Mouse (Mus musculus) limb, embryonic 15.5 days (tissue): ENCODE results near the gene Fbxl2. TPM values are rescaled to one million over a fixed set of nuclear protein-coding genes. Genes with fewer than 3 reads are reported as not detected.

ENCODE experiments used
- ATAC-seq: fragments of 200-750 bp; cut with Nextera tagmentation; 2 replicates; pipeline ENCODE4 v1.8.0; 2017; ENCODE audit warnings: low read depth, moderate TSS enrichment; ENCODE audit not compliant: insufficient number of reproducible peaks, low FRiP score, low TSS enrichment
- H3K27ac ChIP-seq: fragments of 300-500 bp; sonication (generic); 2 replicates; pipeline ENCODE4 v1.5.1; 2015; ENCODE audit warnings: moderate library complexity, mild to moderate bottlenecking, inconsistent platforms
- H3K27me3 ChIP-seq: fragments of 300-500 bp; sonication (generic); 2 replicates; pipeline ENCODE4 v1.6.1; 2015; ENCODE audit warnings: inconsistent platforms
- H3K36me3 ChIP-seq: fragments of 300-500 bp; sonication (generic); 2 replicates; pipeline ENCODE4 v1.6.1; 2015; ENCODE audit warnings: inconsistent platforms
- H3K4me1 ChIP-seq: fragments of 300-500 bp; sonication (generic); 2 replicates; pipeline ENCODE4 v1.6.1; 2015; ENCODE audit warnings: inconsistent platforms
- H3K4me2 ChIP-seq: fragments of 300-500 bp; sonication (generic); 2 replicates; pipeline ENCODE4 v1.6.1; 2015; ENCODE audit warnings: mild to moderate bottlenecking, inconsistent platforms
- H3K4me3 ChIP-seq: fragments of 300-500 bp; sonication (generic); 2 replicates; pipeline ENCODE4 v1.5.1; 2015; ENCODE audit warnings: mild to moderate bottlenecking, inconsistent platforms
- H3K9ac ChIP-seq: fragments of 300-500 bp; sonication (generic); 2 replicates; pipeline ENCODE4 v1.6.1; 2015; ENCODE audit warnings: inconsistent platforms
- H3K9me3 ChIP-seq: fragments of 300-500 bp; sonication (generic); 2 replicates; pipeline ENCODE4 v1.6.1; 2016; ENCODE audit warnings: inconsistent platforms
- WGBS: fragments of 180-500 bp; shearing (Covaris S2); methylation state at CpG from one replicate; pipeline ENCODE4 v1.1.7; 2015; 5-methylcytosine and 5-hydroxymethylcytosine counted together
- polyA plus RNA-seq: library from polyadenylated mRNA; unstranded; fragments of >200 nt; fragmentation: Nextera tagmentation; extraction: Ambion mirVana; gene quantifications from 2 replicates; pipeline ENCODE4 v1.2.1, GENCODE M21; 2015

Gene Fbxl2
- polyA plus RNA-seq, 1 experiment from 2014 or later = 4.1 TPM

DNA sequence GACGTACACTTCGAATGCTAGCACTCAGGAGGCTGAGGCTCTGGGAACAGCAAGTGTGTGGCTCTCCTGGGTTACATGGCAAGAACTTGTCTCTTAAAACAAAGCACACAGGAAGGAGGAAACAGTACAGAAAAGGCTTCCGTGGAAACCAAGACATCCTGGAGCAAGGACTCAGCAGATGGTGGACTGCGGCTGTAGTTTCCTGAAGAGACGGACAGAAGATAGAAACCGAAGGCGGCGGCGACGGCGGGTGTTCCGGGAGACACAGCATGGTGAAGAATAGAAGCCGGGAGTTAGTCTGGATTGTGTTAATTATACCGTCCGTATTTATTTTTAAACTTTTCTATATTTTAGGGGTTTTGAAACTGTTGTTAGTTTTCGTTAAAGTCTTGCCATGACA lies 4.8 kb upstream of the Fbxl2 start:
- no peak for ATAC-seq
- 86% methylated on average over 16 of the region's 16 CpGs for WGBS

DNA sequence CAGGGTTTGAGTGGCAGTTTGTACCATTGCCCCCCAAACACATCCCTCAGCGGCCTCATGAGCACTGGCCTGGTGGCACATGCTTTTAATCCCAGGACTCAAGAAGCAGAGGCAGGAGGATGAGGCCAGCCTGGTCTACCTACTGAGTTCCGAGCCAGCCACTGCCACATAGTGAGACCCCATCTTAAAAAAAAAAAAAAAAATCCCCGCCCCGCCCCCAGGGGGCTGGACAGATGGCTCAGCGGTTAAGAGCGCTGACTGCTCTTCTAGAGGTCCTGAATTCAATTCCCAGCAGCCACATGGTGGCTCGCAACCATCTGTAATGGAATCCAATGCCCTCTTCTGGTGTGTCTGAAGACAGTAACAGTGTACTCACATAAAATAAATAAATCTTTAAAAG lies 4.1 kb upstream of the Fbxl2 start:
- no peaks in the 10 kb centered on the region for H3K9me3 ChIP-seq
- H3K4me2 ChIP-seq = no peak overlapping the region
- peaks cover 1% of the 10 kb centered on the region; the same call in 1 of the 2 replicates for H3K27me3 ChIP-seq
- no peaks in the 10 kb centered on the region for H3K4me1 ChIP-seq
- H3K4me3 ChIP-seq = no peak overlapping the region
- no peaks in the 10 kb centered on the region for H3K36me3 ChIP-seq
- H3K27ac ChIP-seq = no peak overlapping the region
- ATAC-seq = no peak
- 83% methylated on average over 7 of the region's 7 CpGs for WGBS
- no peak overlapping the region for H3K9ac ChIP-seq

More for the DNA sequence above, 4.8 kb upstream of the Fbxl2 start:
- no peak overlapping the region for H3K27ac ChIP-seq
- no peak overlapping the region for H3K9ac ChIP-seq
- no peaks in the 10 kb centered on the region for H3K4me1 ChIP-seq
- peaks cover 8% of the 10 kb centered on the region for H3K27me3 ChIP-seq
- no peaks in the 10 kb centered on the region for H3K36me3 ChIP-seq
- H3K4me2 ChIP-seq = no peak overlapping the region
- H3K9me3 ChIP-seq = no peaks in the 10 kb centered on the region
- no peak overlapping the region for H3K4me3 ChIP-seq

DNA sequence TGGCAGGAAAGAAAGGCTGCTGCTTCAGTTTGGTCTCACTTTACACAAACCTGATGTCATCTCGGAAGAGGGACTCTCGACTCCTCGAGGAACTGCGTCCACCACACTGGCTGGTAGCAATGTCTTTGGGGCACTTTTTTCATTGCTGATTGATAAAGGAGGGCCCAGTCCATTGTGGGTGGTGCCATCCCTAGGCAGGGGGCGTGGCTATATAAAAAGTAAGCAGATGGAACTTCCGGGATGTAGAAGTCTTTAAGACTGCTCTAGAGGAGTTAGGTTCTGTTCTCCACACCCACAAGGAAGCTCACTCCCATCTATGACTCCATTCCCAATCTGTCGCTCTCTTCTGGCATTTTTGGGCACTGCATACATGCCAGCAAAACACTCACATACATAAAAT lies 685 bp upstream of the Fbxl2 start:
- Histone ChIP-seq H3K4me3 (no peak overlapping the region), H3K36me3 (no peaks in the 10 kb centered on the region), H3K4me1 (peaks cover 7% of the 10 kb centered on the region; the same call in 1 of the 2 replicates), H3K27ac (no peak overlapping the region), H3K27me3 (no peaks in the 10 kb centered on the region), H3K9ac (no peak overlapping the region), H3K9me3 (no peaks in the 10 kb centered on the region), H3K4me2 (no peak overlapping the region)
- ATAC-seq = no peak
- 86% methylated on average over 7 of the region's 7 CpGs for WGBS

DNA sequence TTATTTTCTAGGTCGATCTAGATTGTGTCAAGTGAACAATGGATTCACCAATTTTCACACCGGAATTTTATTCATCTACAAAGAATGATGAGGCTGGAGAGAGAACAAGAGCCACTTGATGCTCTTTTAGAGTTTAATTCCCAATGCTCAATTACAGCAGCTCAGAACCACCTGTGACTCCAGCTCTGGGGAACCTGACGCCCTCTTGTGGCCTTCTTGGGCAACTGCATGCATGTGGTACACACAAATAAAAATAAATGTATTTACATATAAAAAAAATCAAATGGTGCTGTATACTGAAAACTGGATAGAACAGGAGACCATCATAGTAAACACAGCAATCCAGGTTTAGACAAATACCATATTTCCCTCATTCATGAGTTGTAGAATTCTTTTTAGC lies 1.5 kb downstream of the Fbxl2 start:
- no peaks in the 10 kb centered on the region for H3K9me3 ChIP-seq
- no peak overlapping the region for H3K4me2 ChIP-seq
- WGBS = 53% methylated on average over 3 of the region's 3 CpGs
- H3K4me1 ChIP-seq = peaks cover 7% of the 10 kb centered on the region; the same call in 1 of the 2 replicates
- H3K27me3 ChIP-seq = no peaks in the 10 kb centered on the region; the same call in 1 of the 2 replicates
- H3K9ac ChIP-seq = no peak overlapping the region
- H3K27ac ChIP-seq = no peak overlapping the region
- H3K36me3 ChIP-seq = no peaks in the 10 kb centered on the region
- H3K4me3 ChIP-seq = no peak overlapping the region
- ATAC-seq = no peak

DNA sequence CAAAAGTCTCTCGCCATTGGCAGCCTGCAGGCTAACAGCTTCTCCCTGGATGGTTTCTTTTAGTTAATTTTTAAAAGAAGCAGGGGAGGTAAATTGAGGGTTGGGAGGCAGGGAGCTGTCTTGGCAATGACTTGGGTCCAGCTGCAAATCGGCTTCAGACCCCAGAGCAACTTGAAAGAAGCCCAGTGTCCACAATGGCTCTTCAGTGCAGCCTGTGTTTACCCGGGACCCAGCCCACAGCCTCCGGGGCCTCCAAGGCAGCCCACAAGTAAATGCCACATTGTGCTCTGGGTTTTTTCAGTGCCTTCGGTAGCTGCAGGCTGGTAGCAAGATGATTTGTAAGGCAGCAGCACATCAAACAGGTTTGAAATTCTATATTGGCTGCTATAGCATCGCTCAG lies 3.5 kb downstream of the Fbxl2 start:
- no peak for ATAC-seq

DNA sequence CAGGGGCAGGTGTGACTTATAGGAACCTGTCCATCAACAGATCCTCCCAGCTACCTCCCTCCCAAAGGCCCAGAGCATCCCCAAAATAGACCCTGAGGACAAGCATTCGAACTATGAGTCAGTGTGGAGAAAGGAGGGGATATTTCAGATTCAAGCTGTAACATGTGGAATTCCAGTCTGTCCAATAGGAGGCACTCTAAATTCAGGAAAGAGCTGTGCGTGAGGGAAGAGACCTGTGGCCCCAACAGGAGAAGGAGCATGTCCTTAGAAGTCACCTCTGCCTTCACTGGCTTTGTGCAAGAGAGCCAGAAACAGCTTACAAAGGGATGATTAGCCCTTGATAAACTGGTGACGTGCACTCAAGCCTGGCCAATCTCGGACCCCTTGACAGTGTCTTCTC lies 5.0 kb downstream of the Fbxl2 start:
- no peaks in the 10 kb centered on the region; the same call in 1 of the 2 replicates for H3K27me3 ChIP-seq
- WGBS = 72% methylated on average over 4 of the region's 4 CpGs

More for the DNA sequence above, 3.5 kb downstream of the Fbxl2 start:
- H3K4me3 ChIP-seq = no peak overlapping the region
- no peaks in the 10 kb centered on the region for H3K9me3 ChIP-seq
- H3K36me3 ChIP-seq = no peaks in the 10 kb centered on the region
- H3K9ac ChIP-seq = no peak overlapping the region
- peak overlapping the region; percentile 73 for H3K27ac ChIP-seq
- H3K27me3 ChIP-seq = no peaks in the 10 kb centered on the region; the same call in 1 of the 2 replicates
- H3K4me1 ChIP-seq = peaks cover 7% of the 10 kb centered on the region; the same call in 1 of the 2 replicates
- 43% methylated on average over 6 of the region's 6 CpGs for WGBS
- H3K4me2 ChIP-seq = no peak overlapping the region

DNA sequence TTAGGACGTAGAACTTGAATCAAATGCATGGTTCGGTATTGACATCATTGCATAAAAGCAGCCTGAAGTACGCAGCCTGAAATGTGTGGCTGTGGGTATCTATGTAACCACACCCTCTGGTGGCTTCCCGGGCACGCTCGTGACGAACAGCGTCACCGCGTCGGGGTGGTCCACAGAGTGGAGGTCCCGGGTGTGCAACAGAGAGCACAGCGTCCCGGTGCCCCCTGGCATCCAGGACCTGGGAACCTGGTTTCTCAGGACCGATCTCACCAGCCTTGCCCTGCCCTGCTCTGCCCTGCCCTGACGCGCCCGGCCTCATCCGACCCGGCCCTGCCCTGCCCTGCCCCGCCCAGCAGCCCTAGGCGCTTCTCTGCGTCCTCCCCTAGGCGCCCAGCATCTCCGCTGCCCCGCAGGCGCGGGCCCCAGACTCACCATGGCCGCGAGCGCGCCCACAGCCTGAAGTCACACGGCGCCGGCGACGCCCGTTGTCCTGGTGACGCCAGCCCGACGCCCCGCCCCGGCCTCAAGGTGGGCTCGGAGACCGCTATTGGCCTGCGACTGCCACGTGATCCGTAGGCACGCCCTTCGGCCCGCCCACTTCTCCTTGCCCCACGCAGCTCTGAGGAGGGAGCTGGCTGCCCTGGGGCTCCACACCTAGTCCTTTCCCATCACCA lies 19.6 kb downstream of the Fbxl2 start:
- ATAC-seq = peak; percentile 71
- Histone ChIP-seq H3K27me3 (peaks cover 29% of the 10 kb centered on the region), H3K4me1 (peaks cover 17% of the 10 kb centered on the region), H3K4me3 (peak overlapping the region; percentile 57), H3K36me3 (no peaks in the 10 kb centered on the region), H3K4me2 (peak overlapping the region; percentile 96), H3K9me3 (no peaks in the 10 kb centered on the region), H3K9ac (peak overlapping the region; percentile 44; the same call in 1 of the 2 replicates), H3K27ac (no peak overlapping the region)
- under 1% methylated on average over 51 of the region's 52 CpGs for WGBS

More for the DNA sequence above, 5.0 kb downstream of the Fbxl2 start:
- Histone ChIP-seq H3K4me1 (peaks cover 7% of the 10 kb centered on the region; the same call in 1 of the 2 replicates), H3K4me3 (no peak overlapping the region), H3K4me2 (no peak overlapping the region), H3K9me3 (no peaks in the 10 kb centered on the region), H3K36me3 (no peaks in the 10 kb centered on the region), H3K27ac (no peak overlapping the region), H3K9ac (no peak overlapping the region)
- no peak for ATAC-seq

DNA sequence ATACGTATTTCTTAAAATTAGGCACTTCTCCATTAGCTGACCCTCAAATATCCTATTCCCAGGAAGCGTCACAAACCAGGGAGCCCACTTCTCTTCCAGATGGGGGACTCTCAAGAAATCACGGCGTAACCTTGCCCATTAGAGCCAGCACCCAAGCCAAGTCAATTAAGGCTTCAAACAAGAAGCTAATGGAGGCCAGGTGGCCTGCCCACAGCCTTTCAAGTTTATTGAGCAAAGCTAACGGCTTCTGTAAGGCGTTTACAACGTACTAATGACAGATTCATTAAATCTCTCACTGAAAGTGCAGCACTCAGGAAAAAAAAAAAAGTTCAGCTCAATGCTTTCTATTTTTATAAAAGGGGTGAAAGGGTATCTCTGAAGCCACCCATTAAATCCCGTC lies 20.1 kb downstream of the Fbxl2 start:
- Histone ChIP-seq H3K4me2 (peak overlapping the region; percentile 96), H3K27ac (no peak overlapping the region), H3K27me3 (peaks cover 29% of the 10 kb centered on the region), H3K4me1 (peaks cover 17% of the 10 kb centered on the region), H3K9me3 (no peaks in the 10 kb centered on the region), H3K36me3 (no peaks in the 10 kb centered on the region), H3K4me3 (peak overlapping the region; percentile 57), H3K9ac (peak overlapping the region; percentile 44; the same call in 1 of the 2 replicates)
- WGBS = 5% methylated on average over 8 of the region's 8 CpGs
- ATAC-seq = no peak

DNA sequence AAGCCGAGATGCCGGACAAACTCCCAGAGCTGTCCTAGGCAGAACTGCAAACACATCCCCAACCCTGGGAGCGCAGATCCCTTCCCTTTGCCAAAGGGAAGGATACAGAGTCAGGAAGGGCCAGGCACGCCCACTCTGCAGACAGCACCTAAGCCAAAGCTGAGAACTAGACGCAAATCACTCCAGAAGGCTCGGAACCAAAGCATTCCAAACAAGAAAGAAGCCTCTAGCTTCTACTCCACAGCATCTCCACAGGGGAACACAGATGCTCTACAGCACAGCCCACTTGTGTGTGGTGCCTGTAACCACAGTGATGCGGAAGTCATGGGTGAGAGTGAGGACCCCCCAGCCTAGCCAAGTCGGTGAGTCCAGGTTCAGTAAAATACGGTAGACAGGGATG lies 20.8 kb downstream of the Fbxl2 start:
- ATAC-seq = no peak

DNA sequence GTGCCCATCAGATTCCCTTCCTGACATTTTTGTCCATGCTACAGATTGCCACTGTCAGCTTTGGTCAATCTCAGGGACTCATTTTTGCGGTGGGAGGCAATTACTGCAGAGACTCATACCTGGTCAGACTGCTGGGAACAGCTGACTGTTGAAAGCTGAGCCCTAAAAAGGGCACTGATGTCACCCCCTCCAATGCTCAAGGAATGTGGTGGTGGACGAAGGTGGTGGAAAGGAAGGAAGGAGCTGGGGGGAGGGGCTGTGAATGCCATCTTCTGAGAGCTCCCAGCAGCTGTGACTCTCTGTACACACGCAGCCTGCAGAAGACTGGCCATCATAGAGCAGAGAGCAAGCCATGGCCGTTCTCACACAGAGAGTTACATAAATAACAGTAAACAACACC lies 23.9 kb downstream of the Fbxl2 start:
- WGBS = 47% methylated on average over 4 of the region's 4 CpGs
- H3K4me1 ChIP-seq = peaks cover 17% of the 10 kb centered on the region
- H3K27me3 ChIP-seq = peaks cover 23% of the 10 kb centered on the region
- H3K4me3 ChIP-seq = no peak overlapping the region
- H3K36me3 ChIP-seq = no peaks in the 10 kb centered on the region
- no peak for ATAC-seq
- no peak overlapping the region for H3K27ac ChIP-seq
- no peak overlapping the region for H3K4me2 ChIP-seq
- no peak overlapping the region for H3K9ac ChIP-seq
- no peaks in the 10 kb centered on the region for H3K9me3 ChIP-seq

More for the DNA sequence above, 20.8 kb downstream of the Fbxl2 start:
- H3K27me3 ChIP-seq = peaks cover 29% of the 10 kb centered on the region
- no peaks in the 10 kb centered on the region for H3K36me3 ChIP-seq
- H3K9me3 ChIP-seq = no peaks in the 10 kb centered on the region
- no peak overlapping the region for H3K9ac ChIP-seq
- WGBS = 20% methylated on average over 9 of the region's 9 CpGs
- peaks cover 17% of the 10 kb centered on the region for H3K4me1 ChIP-seq
- no peak overlapping the region for H3K27ac ChIP-seq
- H3K4me3 ChIP-seq = peak overlapping the region; percentile 57; the same call in 1 of the 2 replicates
- H3K4me2 ChIP-seq = peak overlapping the region; percentile 96; the same call in 1 of the 2 replicates

DNA sequence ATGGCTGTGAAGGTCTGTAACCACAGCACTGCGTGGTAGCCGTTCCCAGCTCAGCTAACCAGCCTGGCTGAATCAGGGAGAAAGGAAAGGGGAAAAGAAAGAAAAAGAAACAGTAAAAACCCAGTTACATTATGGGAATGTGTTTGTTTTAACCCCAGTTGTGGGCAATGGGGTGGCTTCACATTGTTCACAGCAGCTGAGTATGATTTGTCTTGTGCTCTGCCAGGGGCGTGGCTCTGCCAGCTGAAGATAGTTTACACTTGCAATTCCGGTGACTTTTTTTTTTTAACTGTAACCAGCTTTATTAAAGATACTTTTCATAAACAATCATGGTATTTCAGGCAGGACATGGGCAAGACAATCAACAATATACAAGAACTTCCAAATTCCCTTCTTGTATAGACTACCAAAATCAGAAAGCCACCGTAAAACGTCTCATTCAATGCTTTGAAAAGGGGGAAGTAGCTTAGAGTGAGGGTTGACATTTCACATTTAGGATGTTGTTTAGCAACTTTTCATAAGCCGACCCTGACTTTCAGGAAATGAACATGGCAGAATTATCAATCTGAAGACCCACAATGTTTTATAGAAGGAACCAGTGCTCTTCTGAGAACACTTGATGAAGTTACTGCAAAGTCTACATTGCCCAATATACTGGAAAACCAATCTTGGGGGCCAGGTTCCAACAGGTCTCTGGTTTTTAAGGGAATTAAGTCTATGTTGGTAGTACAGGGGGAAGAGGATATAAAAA lies 26.8 kb downstream of the Fbxl2 start:
- Histone ChIP-seq H3K4me3 (no peak overlapping the region), H3K36me3 (no peaks in the 10 kb centered on the region), H3K27me3 (peaks cover 10% of the 10 kb centered on the region; the same call in 1 of the 2 replicates), H3K9me3 (no peaks in the 10 kb centered on the region), H3K27ac (no peak overlapping the region), H3K4me2 (no peak overlapping the region), H3K9ac (no peak overlapping the region), H3K4me1 (no peaks in the 10 kb centered on the region)
- 85% methylated on average over 7 of the region's 7 CpGs for WGBS
- no peak for ATAC-seq

DNA sequence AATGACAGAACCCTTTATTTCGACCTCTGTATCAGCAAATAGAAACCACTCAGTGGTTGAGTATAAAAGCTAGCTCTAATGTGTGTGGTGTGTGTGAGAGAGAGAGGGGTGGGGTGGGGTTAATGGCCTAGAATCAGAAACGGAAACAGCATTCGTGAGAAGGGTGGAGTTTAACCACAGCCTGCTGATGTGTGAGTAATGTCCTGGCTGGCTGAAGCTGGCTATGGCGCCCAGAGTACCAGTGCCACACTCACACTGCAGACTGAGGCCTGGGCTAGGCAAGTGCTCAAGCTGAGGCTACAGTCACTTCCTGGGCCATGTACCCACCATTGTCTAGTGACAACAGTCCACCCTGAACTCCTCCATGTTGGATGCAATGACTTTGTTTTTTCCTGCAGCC lies 29.6 kb downstream of the Fbxl2 start:
- no peak for ATAC-seq
- 77% methylated on average over 4 of the region's 4 CpGs for WGBS
- Histone ChIP-seq H3K4me1 (no peaks in the 10 kb centered on the region), H3K27me3 (no peaks in the 10 kb centered on the region), H3K9ac (no peak overlapping the region), H3K9me3 (no peaks in the 10 kb centered on the region), H3K36me3 (no peaks in the 10 kb centered on the region), H3K4me2 (no peak overlapping the region), H3K27ac (no peak overlapping the region), H3K4me3 (no peak overlapping the region)
